Mouse (Mus musculus): ENCODE data around the gene Cpn2. TPM values are rescaled to one million over a fixed set of nuclear protein-coding genes. Genes with fewer than 3 reads are reported as not detected.

Cpn2 gene
- polyA plus RNA-seq, 1 experiment, result not detected

GRCm38 (mm10) chr16:30238791-30239190 lies 28.5 kb downstream of the Cpn2 start:
- no peak for DNase-seq (ENCODE audit: low read depth)

GRCm38 (mm10) chr16:30236091-30236699 lies 31.1 kb downstream of the Cpn2 start:
- DNase-seq (ENCODE audit: low read depth), result no peak

DNA sequence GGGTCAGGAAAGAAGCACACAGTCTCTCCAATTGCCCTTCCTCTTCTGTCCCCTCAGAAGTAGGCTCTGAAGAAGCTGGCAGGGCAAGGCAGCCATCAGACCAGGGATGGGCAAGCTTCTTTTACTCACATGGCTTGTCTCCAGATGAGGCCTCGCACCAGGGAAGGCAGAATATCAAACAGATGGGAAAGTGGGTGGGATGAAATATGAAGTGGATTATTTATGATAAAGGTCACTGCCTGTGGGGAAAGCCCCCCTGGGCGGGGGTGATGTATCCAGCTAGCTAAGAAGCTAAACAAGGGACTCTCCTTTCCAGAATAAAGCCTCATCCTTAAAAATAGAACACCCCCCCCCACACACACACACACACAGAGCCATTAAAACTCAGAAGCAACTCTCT lies 31.7 kb downstream of the Cpn2 start:
- DNase-seq (ENCODE audit: low read depth), result no peak

DNA sequence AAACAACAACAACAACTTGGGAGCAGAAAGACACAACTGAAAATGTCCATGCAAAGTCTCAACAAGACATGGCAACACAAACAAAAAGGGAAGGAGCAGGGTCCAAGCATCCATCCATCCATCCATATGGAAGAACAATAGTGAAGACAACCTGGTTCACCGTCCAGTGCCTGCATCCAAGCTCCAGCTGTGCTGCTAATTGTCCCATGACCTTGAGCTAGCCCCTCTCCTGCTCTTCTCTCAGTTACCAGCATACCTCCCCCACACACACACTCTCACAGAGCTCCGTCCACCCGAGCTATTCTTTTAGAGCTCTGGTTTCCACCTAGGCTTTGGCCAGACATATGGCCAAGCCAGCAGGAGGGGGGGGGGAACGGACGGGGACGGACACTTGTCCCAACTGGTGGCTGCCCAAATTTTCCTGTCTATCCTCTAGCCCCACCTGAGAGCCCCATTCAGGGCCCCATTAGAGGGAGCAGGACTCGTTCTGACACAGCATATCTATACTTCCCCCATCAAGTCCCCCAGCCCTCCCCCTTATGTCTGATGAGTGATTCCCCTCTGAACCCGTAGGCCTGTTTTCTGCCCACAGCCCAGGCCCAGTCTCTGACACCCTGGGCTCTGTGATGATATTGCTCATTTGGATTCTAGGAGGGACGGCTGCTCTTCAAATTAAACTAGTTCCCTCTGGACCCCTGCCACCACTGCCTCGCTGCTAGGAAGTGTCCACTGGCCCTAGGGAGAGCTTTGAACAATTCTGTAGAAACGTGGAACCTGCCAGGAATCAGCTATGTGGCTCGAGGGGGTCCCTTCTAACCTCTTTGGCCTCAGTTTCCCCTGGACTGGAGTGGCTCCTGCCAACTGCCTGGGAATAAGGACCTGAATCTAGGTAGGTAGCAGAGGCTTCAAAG lies 32.4 kb downstream of the Cpn2 start:
- DNase-seq (ENCODE audit: low read depth), result no peak

DNA sequence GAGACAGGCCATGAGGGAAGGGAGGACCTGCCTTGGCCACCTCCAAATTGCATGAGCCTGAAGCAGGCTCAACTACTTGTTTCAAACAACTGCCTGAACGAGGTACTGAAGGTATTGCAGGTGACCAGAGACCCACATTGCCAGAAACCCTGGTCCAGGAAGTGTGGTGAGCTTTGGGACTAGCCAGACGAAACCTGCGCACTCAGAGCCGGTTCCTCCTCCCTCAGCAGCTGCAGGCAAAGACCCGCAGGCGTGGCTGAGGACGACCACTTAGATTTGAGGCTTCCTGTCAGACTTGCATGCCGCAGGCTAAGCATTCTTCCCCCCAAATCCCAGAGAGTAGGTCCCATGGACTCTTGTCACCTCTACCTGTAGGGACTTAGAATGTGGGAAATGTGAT lies 33.2 kb downstream of the Cpn2 start:
- no peak for DNase-seq (ENCODE audit: low read depth)

DNA sequence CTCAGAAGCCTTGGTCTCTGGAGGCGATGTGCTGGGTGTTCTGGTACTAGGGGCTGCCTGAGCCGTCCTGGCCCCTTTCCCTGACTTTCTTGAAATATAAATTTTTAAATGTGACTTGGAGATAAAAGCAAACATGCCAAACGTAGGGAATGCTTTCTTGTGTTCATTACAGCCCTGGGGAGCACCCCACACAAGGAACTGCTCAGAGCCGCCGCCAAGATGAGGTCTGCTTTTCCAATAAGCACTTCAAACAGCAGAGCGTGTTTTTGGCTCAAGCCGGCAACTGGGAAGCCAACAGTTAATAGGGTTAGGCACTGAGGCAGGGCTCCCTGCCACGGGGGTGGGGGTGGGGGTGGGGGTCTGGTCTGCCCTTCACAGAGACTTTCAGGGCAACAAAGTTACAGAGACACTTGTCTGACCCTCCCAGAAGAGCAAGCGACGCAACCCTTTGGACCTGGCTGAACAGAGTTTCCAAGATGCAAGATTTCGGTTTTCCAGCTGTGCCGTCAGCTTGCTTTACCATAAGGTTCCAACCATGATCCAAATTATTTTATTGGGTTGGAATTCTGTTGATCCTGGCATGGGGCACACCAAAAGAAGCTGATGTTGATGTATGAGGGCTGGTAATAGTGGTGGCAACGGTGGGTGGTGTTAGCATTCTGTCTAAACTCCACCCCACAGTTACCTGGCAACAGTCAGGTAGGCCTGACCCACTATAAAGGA lies 35.3 kb downstream of the Cpn2 start:
- no peak for DNase-seq (ENCODE audit: low read depth)

DNA sequence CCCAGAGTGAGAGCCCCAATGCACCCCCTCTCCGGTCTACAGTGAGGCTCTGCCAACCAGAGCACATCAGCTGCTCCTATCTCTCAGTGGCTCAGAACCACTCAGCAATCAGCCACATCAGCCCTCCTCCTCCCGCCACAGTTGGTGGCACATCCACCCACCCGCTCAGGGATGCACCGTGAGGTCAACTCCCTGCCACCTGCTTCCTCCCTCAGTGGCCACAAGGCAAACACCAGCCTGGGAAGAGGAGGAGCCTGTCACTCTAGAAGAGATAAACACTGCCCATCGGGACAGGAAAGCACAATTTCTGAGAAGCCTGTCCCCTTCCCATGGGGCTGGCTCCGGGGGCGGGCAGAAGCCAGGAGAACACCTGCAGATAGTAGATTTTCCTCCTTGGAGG lies 39.9 kb downstream of the Cpn2 start:
- DNase-seq (ENCODE audit: low read depth), result no peak

- no peak for DNase-seq (ENCODE audit: low read depth)
These were observed 46.0 kb downstream of the Cpn2 start for GRCm38 (mm10) chr16:30221161-30221782.

DNA sequence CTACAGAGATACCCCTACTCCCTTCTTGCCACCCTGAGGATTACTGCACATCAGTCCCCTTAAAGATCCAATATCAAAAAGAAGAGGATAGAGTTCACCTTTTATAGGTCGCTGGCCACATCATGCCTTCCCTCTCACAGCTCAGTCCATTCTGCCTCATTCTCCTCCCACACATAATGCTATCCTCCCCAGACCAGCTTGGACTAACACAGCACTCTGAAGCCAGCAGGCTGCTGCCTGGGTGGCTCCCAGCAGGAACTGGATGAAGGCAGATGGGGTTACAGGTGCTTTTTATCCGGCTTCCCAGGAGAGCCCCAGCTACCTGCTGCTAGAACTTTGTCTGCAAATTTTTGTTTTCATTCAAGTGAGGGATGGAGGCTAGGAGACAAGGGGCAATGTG lies 51.5 kb downstream of the Cpn2 start:
- no peak for DNase-seq (ENCODE audit: low read depth)

DNA sequence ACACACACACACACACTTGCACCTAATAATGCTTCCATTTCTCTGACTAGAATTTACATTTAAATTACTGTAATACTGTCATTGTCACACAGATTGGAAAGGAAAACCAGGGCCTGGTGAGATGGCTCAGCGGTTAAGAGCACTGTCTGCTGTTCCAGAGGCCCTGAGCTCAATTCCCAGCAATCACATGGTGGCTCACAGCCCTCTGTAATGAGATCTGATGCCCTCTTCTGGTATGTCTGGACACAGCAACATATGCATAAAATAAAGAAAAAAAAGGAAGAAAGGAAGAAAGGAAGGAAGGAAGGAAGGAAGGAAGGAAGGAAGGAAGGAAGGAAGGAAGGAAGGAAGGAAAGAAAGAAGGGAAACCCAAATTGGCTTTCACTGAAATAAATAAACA lies 53.7 kb downstream of the Cpn2 start:
- DNase-seq (ENCODE audit: low read depth), result no peak

DNA sequence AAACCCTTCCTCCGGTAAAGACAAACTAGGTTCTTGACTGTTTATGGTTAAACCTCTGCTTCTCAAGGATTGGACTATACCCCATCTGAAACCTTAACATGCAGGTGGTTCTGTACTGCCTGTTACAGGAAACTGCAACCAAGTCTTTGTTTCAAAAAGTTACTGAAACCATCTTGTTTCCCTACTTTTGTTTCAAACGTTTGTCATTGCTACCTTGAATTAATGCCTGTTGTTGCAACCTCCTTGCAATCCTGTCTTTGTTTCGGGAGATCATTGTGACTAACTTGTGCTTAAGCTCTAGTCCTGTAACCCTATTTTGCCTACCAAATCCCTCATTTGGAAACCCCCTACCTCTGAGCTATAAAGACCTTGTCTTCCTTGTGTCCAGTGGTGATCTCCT lies 55.3 kb downstream of the Cpn2 start:
- DNase-seq (ENCODE audit: low read depth), result no peak

DNA sequence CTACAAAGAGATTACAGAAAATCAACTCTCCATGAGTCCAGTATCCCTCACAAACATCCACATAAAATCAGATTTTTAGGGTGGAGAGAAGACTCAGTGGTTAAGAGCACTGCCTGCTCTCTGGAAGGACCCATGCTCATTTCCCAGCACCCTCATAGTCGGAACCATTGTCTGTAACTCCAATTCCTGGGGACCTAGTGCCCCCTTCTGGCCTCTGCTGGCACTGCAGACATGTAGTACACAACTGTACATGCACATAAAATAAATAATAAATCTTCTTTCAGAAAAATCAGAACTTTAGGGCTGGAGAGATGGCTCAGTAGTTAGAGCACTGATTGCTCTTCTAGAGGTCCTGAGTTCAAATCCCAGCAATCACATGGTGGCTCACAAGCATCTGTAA lies 58.0 kb downstream of the Cpn2 start:
- DNase-seq (ENCODE audit: low read depth), result no peak

- DNase-seq (ENCODE audit: low read depth), result no peak
These were observed 59.3 kb downstream of the Cpn2 start for GRCm38 (mm10) chr16:30207991-30208390.

DNA sequence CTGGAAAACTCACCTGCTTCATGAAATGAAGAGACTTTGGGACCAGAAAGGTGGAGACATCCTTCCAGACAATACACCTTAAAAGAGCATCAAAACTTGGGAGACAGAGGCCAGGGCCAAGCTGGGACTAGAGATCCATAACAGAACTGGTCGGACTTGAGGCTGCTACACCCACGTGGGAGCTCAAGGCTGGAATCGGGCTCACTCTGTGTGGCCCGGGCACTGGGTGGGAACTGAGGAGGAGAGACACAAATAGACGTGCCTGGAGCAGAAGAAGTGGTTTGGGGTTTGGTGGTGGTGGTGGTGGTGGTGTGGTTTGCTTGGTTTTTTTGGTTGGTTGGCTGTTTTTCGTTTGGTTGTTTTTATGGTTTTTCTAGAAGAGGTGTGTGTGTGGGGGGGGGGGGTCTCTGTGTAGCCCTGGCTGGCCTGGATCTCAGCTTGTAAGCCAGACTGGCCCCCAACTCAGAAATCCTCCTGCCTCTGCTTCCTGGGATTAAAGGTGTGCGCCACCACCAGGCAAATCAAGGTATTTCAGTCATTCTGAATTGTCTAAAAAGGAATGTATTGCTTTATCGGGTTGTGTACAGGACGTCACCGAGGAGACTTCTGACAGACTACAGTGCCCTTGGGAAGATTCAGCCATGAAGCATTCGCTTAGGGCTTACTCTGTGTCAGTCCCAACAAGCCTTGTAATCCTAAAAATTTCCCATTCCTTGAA lies 60.0 kb downstream of the Cpn2 start:
- no peak for DNase-seq (ENCODE audit: low read depth)

Other genes with a start within 250 kb of the Cpn2 start
- gene Hes1, start 203.1 kb downstream of the Cpn2 start, polyA plus RNA-seq (2012; rRNA removed), result 34.6 and 58.1 TPM in 2 replicates
- 0.15 and 0.16 TPM in 2 replicates for gene Lrrc15, start 15.8 kb upstream of the Cpn2 start, polyA plus RNA-seq (2012; rRNA removed)
- 0.44 and 0.46 TPM in 2 replicates for gene Gp5, start 43.3 kb upstream of the Cpn2 start, polyA plus RNA-seq (2012; rRNA removed)
- gene Atp13a3, start 138.5 kb upstream of the Cpn2 start, polyA plus RNA-seq (2012; rRNA removed), result 22.5 and 23.4 TPM in 2 replicates